Mouse (Mus musculus) MEL (cell line): ENCODE results near the gene Elp6. TPM values are rescaled to one million over a fixed set of nuclear protein-coding genes. Genes with fewer than 3 reads are reported as not detected.

Experiments used
- DNase-seq: peaks from one replicate; pipeline ENCODE4 v3.0.0; 2011; ENCODE audit warnings: low read depth, low spot score
- H3K27ac ChIP-seq: 2 replicates; pipeline ENCODE4 v1.5.1; 2012; ENCODE audit warnings: low read depth, mild to moderate bottlenecking, control low read depth, low read length, moderate library complexity; ENCODE audit not compliant: control insufficient read depth
- H3K27me3 ChIP-seq, 2 experiments: fragments of 150-350 bp in 1 of 2; sonication (generic) in 1 of 2; 2 replicates each; pipeline ENCODE4 v1.6.1; 2012; ENCODE audit warnings: low read length in 2 of 2, mild to moderate bottlenecking in 2 of 2, improper control_type of control experiment in 1 of 2, moderate library complexity in 1 of 2; ENCODE audit not compliant: insufficient read depth in 2 of 2, control insufficient read depth in 1 of 2
- H3K36me3 ChIP-seq, 2 experiments: 2 replicates each; pipeline ENCODE4 v1.6.1; 2012 to 2014; ENCODE audit warnings: low read length in 2 of 2, improper control_type of control experiment in 1 of 2, inconsistent platforms in 1 of 2, mild to moderate bottlenecking in 1 of 2; ENCODE audit not compliant: insufficient read depth in 2 of 2, control insufficient read depth in 1 of 2
- H3K4me1 ChIP-seq, 2 experiments: fragments of 150-350 bp in 1 of 2; sonication (generic) in 1 of 2; 2 replicates each; pipeline ENCODE4 v1.6.1; 2012; ENCODE audit warnings: low read length in 2 of 2, improper control_type of control experiment in 1 of 2, mild to moderate bottlenecking in 1 of 2; ENCODE audit not compliant: insufficient read depth in 2 of 2, control insufficient read depth in 1 of 2
- H3K4me3 ChIP-seq, 2 experiments: fragments of 150-350 bp in 1 of 2; sonication (generic) in 1 of 2; 2 replicates each; pipeline ENCODE4 v1.5.1; 2012; ENCODE audit warnings: low read depth in 2 of 2, low read length in 2 of 2, mild to moderate bottlenecking in 2 of 2, moderate library complexity in 2 of 2, control low read depth in 1 of 2, improper control_type of control experiment in 1 of 2; ENCODE audit not compliant: control insufficient read depth in 1 of 2, insufficient read depth in 1 of 2
- H3K79me2 ChIP-seq: 2 replicates; pipeline ENCODE4 v1.6.1; 2012; ENCODE audit warnings: mild to moderate bottlenecking, low read length, moderate library complexity; ENCODE audit not compliant: control insufficient read depth, poor library complexity, insufficient read depth
- H3K9ac ChIP-seq: 2 replicates; pipeline ENCODE4 v1.6.1; 2012; ENCODE audit warnings: low read depth, mild to moderate bottlenecking, control low read depth, low read length, moderate library complexity; ENCODE audit not compliant: control insufficient read depth, poor library complexity, severe bottlenecking
- H3K9me3 ChIP-seq: fragments of 150-350 bp; sonication (generic); replicated peaks from 2 replicates; pipeline ENCODE4 v1.6.1; 2012; ENCODE audit warnings: mild to moderate bottlenecking, low read length, improper control_type of control experiment, moderate library complexity; ENCODE audit not compliant: insufficient read depth
- BHLHE40 ChIP-seq: IDR thresholded peaks from 2 replicates; pipeline ENCODE4 v1.6.1; 2012; ENCODE audit warnings: low read depth, mild to moderate bottlenecking, inconsistent platforms, low read length, improper control_type of control experiment, borderline replicate concordance
- CHD1 ChIP-seq: IDR thresholded peaks from 2 replicates; pipeline ENCODE4 v1.6.1; 2012; ENCODE audit warnings: low read depth, mild to moderate bottlenecking, inconsistent platforms, low read length, improper control_type of control experiment
- CTCF ChIP-seq, 3 experiments: IDR thresholded peaks in 2 of 3; conservative IDR thresholded peaks in 1 of 3; 2 replicates each; pipeline ENCODE4 v1.5.1; 2011 to 2012; ENCODE audit warnings: low read length in 3 of 3, low read depth in 2 of 3, mild to moderate bottlenecking in 2 of 3, improper control_type of control experiment in 1 of 3, inconsistent platforms in 1 of 3, mixed read lengths in 1 of 3, moderate library complexity in 1 of 3; ENCODE audit not compliant: control insufficient read depth in 1 of 3, insufficient read depth in 1 of 3, poor library complexity in 1 of 3, severe bottlenecking in 1 of 3
- ELF1 ChIP-seq: IDR thresholded peaks from 2 replicates; pipeline ENCODE4 v1.6.1; 2014; ENCODE audit warnings: low read depth, mild to moderate bottlenecking, inconsistent platforms, low read length, improper control_type of control experiment, moderate library complexity
- EP300 ChIP-seq, 2 experiments: IDR thresholded peaks; 2 replicates each; pipeline ENCODE4 v1.6.1; 2011; ENCODE audit warnings: improper control_type of control experiment in 2 of 2, low read length in 2 of 2, low read depth in 1 of 2, mild to moderate bottlenecking in 1 of 2
- HCFC1 ChIP-seq: IDR thresholded peaks from 2 replicates; pipeline ENCODE4 v1.6.1; 2012; ENCODE audit warnings: low read depth, mild to moderate bottlenecking, inconsistent platforms, low read length, improper control_type of control experiment, moderate library complexity
- JUND ChIP-seq: IDR thresholded peaks from 2 replicates; pipeline ENCODE4 v1.6.1; 2011; ENCODE audit warnings: low read depth, mild to moderate bottlenecking, improper control_type of control experiment, low read length
- KAT2A ChIP-seq: conservative IDR thresholded peaks from 2 replicates; pipeline ENCODE4 v1.6.1; 2012; ENCODE audit warnings: low read depth, low read length, improper control_type of control experiment, inconsistent platforms
- MAFK ChIP-seq: IDR thresholded peaks from 2 replicates; pipeline ENCODE4 v1.6.1; 2011; ENCODE audit warnings: low read depth, mild to moderate bottlenecking, low read length, improper control_type of control experiment, borderline replicate concordance
- MAZ ChIP-seq: IDR thresholded peaks from 2 replicates; pipeline ENCODE4 v1.6.1; 2012; ENCODE audit warnings: low read depth, mild to moderate bottlenecking, inconsistent platforms, low read length, improper control_type of control experiment
- MEF2A ChIP-seq: IDR thresholded peaks from 2 replicates; pipeline ENCODE4 v1.6.1; 2014; ENCODE audit warnings: low read depth, mild to moderate bottlenecking, inconsistent platforms, low read length, improper control_type of control experiment; ENCODE audit not compliant: poor library complexity, insufficient replicate concordance, severe bottlenecking; ENCODE audit errors: extremely low read depth
- MYB ChIP-seq: IDR thresholded peaks from 2 replicates; pipeline ENCODE4 v1.6.1; 2011; ENCODE audit warnings: mild to moderate bottlenecking, low read depth, low read length, improper control_type of control experiment
- MYC ChIP-seq: IDR thresholded peaks from 2 replicates; pipeline ENCODE4 v1.6.1; 2011; ENCODE audit warnings: low read depth, mild to moderate bottlenecking, low read length, improper control_type of control experiment, moderate library complexity
- NRF1 ChIP-seq: IDR thresholded peaks from 2 replicates; pipeline ENCODE4 v1.6.1; 2014; ENCODE audit warnings: low read depth, mild to moderate bottlenecking, inconsistent platforms, low read length, improper control_type of control experiment, moderate library complexity; ENCODE audit not compliant: poor library complexity, insufficient read depth, severe bottlenecking
- TAL1 ChIP-seq: IDR thresholded peaks from 2 replicates; pipeline ENCODE4 v1.6.1; 2012; ENCODE audit warnings: mild to moderate bottlenecking, inconsistent platforms, low read length, moderate library complexity, mixed read lengths
- TCF12 ChIP-seq: IDR thresholded peaks from 2 replicates; pipeline ENCODE4 v1.6.1; 2014; ENCODE audit warnings: low read depth, mild to moderate bottlenecking, inconsistent platforms, low read length, improper control_type of control experiment, moderate library complexity
- USF1 ChIP-seq: IDR thresholded peaks from 2 replicates; pipeline ENCODE4 v1.6.1; 2014; ENCODE audit warnings: low read depth, mild to moderate bottlenecking, inconsistent platforms, low read length, improper control_type of control experiment, moderate library complexity
- USF2 ChIP-seq, 2 experiments: IDR thresholded peaks; 2 replicates each; pipeline ENCODE4 v1.6.1; 2011 to 2012; ENCODE audit warnings: improper control_type of control experiment in 2 of 2, low read length in 2 of 2, borderline replicate concordance in 1 of 2, inconsistent platforms in 1 of 2, low read depth in 1 of 2, mild to moderate bottlenecking in 1 of 2; ENCODE audit not compliant: insufficient read depth in 1 of 2
- ZC3H11A ChIP-seq: IDR thresholded peaks from 2 replicates; pipeline ENCODE4 v1.6.1; 2012; ENCODE audit warnings: low read depth, mild to moderate bottlenecking, inconsistent platforms, low read length, improper control_type of control experiment
- ZNF384 ChIP-seq: IDR thresholded peaks from 2 replicates; pipeline ENCODE4 v1.6.1; 2012; ENCODE audit warnings: low read depth, mild to moderate bottlenecking, inconsistent platforms, low read length, improper control_type of control experiment
- polyA plus RNA-seq, 2 experiments: library from polyadenylated mRNA; stranded (reverse) in 1 of 2; unstranded in 1 of 2; fragments of >175 nt in 1 of 2; fragments of >200 nt in 1 of 2; gene quantifications; 2 replicates each; pipeline versions ENCODE4 v1.2.1 to v1.2.4; 2012; ENCODE audit warnings: low replicate concordance in 2 of 2, low read depth in 1 of 2; ENCODE audit not compliant: insufficient read length in 2 of 2, insufficient read depth in 1 of 2, missing spikeins in 1 of 2
- total RNA-seq: library from RNA; depleted of rRNA; stranded (reverse); fragments of 300-350 nt; gene quantifications from 2 replicates; pipeline ENCODE4 v1.2.3, GENCODE M21; 2012

Gene Elp6
- total and polyA plus RNA-seq, 3 experiments: 29.6 to 34.6 TPM; not detected in 1

GRCm38 (mm10) chr9:110342008-110342407 is 37.0 kb downstream of the Elp6 start:
- no peak overlapping the region for H3K9ac ChIP-seq
- no peak for DNase-seq

DNA sequence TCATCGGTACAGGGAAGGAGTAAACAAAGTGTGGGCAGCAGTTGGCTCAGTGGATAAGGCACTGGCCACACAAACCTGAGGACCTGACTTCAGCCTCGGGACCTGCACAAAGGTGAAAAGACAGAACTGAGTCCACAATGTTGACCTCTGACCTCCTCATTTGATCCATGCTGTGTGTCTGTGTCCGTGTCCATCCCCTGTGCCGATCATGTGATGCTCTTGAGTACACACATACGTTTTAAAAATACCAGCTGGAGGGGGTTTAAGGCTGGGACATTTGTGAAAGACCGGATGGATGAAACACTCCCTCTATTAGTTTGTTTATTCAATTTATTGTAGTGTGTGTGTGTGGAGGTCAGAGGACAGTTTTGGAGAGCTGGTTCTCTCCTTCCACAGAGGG is 38.8 kb downstream of the Elp6 start:
- DNase-seq: no peak
- TF ChIP-seq BHLHE40: no peak
- TF ChIP-seq TAL1: no peak
- no peak for TF ChIP-seq EP300 (IDR thresholded peaks at IDR 0.05; ENCODE audit: low read depth in 1 of 2, low read length in 2 of 2)
- no peak for TF ChIP-seq HCFC1
- no peak for TF ChIP-seq NRF1
- no peaks in the 10 kb centered on the region for H3K9me3 ChIP-seq
- H3K36me3 ChIP-seq: peaks cover 0 to 4% of the 10 kb centered on the region in 2 experiments; a peak in 2 of 4 replicates
- no peaks in the 10 kb centered on the region for H3K4me1 ChIP-seq
- no peak overlapping the region for H3K9ac ChIP-seq
- H3K27ac ChIP-seq: no peak overlapping the region
- no peaks in the 10 kb centered on the region for H3K27me3 ChIP-seq
- no peak overlapping the region for H3K4me3 ChIP-seq
- peaks cover 11% of the 10 kb centered on the region for H3K79me2 ChIP-seq

More at GRCm38 (mm10) chr9:110342008-110342407, 37.0 kb downstream of the Elp6 start:
- Histone ChIP-seq H3K27ac (no peak overlapping the region), H3K79me2 (peaks cover 24% of the 10 kb centered on the region), H3K4me3 (no peak overlapping the region), H3K9me3 (no peaks in the 10 kb centered on the region), H3K27me3 (no peaks in the 10 kb centered on the region), H3K36me3 (peaks cover 0 to 4% of the 10 kb centered on the region in 2 experiments; a peak in 2 of 4 replicates), H3K4me1 (no peaks in the 10 kb centered on the region)
- TF ChIP-seq USF1 (no peak), MEF2A (no peak), HCFC1 (no peak), KAT2A (no peak), MAZ (no peak), ELF1 (no peak), JUND (no peak), CTCF (IDR thresholded peaks at IDR 0.05 in 2 of 3, conservative IDR thresholded peaks at IDR 0.05 in 1 of 3; ENCODE audit: control insufficient read depth in 1 of 3, insufficient read depth in 1 of 3, low read depth in 2 of 3, low read length in 3 of 3, poor library complexity in 1 of 3, severe bottlenecking in 1 of 3) (no peak), MAFK (no peak), MYB (no peak), ZNF384 (no peak), CHD1 (no peak), ZC3H11A (no peak), MYC (no peak), TCF12 (no peak), USF2 (IDR thresholded peaks at IDR 0.05; ENCODE audit: borderline replicate concordance in 1 of 2, insufficient read depth in 1 of 2, low read depth in 1 of 2, low read length in 2 of 2) (no peak)
